Mouse (Mus musculus) kidney, postnatal 14 days (tissue): ENCODE measurements at regions not wholly inside any gene's neighbourhood (a gene's known extent, or its start where the extent isn't known, plus 50 kb on each side); places are given as distances from the start of the nearest gene placed in this dataset.

Source experiments
- DNase-seq: peaks from one replicate; pipeline ENCODE4 v3.0.0; 2022; ENCODE audit warnings: mixed read lengths

DNA sequence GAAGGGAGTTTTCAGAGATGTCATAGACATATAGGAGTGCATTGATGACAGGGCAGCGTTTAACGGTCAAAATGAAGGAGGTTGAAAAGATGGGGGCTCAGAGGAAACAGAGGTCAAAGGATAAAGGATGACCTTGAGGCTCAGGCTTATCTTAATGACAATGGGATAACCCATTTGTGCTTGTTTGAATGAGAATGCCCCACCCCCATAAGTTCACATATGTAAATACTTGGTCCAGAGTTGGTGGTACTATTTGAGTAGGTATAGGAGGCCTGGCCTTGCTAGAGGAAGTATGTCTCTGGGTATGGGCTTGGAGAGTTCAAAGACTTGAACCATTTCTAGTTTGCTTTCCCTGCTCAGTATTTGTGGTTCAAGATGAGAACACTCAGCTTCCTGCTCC, 237.4 kb upstream of the Fbxl7 start:
- no peak for DNase-seq

DNA sequence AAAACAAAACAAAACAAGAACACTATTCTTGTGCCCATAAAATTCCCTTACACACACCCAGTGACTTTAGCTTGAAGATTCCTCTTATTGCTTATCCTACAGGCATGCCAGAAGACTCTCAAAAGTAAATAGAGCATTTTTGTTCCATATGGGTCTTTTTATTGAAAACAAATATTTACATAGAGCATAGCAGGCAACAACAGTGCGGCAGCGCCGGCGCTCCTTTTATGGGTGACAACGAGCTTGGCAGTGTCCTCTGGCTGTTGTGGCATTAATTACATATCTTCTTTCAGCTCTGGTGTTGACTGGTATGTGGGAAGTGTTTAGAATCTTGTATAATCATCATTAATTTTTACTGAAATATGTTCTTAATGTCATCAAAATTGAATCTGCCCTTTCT, 242.2 kb upstream of the Fbxl7 start:
- DNase-seq = no peak

DNA sequence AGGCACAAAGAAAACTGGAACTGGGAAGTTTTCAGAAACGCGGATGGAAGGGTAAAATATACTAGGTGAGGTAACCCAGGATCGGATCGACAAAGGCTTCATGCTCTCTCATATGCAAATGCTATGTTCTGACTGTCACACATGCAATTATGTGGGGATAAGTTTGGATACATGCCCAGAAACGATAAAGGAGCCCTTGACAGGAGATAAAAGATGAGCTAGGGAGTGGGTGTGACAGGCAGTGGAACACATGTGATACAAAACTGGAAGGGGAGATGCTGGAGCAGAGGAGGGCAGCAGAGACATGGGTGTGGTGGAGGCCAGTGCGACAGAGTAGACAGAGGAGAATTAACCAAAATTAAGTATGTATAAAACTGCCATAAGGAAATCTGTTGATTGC, 250.5 kb upstream of the Fbxl7 start:
- no peak for DNase-seq

DNA sequence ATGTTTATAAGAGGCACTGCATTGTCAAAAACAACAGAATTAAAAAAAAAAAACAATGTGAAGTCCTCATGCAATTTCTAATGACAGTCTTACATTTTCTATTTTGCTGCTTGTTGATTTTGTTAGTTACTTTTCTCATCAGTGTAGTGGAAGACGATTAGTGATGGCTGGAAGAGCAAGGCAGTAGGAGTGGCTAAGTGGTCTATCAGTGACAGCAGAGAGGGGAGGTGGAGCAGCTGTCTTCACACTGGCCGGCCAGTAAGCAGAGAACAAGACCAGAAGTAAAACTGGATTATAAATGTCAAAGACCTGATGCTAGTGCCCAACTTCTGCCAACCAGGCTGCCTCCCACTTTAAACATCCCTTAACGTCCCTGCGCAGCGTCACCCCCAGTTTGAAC, 265.6 kb upstream of the Fbxl7 start:
- DNase-seq = no peak

DNA sequence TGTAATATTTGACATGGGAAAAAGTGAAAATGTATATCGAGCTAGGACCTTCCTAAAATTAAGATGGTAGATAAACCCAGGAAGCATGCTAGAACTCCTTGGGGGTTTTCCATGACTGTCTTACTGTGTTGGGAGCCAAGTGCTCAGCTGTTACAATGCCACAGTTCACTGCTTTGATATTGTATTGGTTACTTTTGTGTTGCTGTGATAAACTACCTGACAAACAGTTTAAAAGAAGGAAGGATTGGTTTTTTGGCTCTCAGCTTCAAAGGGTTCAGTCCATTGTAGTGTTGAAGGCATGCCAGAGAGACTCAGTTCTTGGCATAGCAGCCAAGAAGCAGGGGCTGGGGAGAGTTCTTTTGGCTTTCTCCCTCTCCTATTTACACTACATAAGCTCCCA, 272.1 kb upstream of the Fbxl7 start:
- DNase-seq = no peak

DNA sequence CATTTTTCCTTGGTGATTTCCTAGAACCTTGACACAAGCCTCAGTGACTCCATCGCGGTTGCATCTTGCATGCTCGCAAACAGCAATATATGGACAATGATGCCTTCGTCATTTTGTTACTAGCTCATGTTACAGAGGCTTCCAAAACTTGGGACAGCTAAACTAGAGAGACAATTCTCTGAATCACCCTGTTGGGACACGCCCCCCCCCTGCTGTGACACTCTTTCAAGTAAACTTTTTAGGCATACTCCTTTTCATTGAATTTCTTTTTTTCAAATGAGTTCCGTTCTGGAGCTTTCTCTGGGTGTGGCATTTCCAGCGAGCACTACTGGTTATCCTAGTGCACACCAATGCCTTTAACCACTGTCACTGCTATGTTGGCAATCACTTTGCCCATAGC, 274.5 kb upstream of the Fbxl7 start:
- DNase-seq = no peak

DNA sequence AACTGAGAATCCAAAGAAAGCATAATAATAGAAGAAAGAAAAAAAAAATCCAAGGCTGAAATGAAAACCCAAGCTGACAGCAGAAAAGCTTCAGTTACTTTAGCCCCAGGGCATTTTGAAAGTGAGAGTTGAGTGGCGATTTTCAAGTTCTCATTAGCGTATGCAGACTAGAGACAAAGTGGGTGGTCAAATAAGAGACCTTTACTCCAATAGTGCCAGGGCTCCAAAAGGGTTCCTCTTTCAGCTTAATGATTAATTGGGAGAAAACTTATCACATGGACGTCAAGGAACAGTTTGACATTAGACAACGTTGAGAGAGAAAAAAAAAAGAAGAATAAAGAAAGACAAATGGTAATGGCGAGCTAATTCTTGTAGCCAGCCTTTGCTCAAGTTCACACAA, 278.1 kb upstream of the Fbxl7 start:
- DNase-seq = no peak

DNA sequence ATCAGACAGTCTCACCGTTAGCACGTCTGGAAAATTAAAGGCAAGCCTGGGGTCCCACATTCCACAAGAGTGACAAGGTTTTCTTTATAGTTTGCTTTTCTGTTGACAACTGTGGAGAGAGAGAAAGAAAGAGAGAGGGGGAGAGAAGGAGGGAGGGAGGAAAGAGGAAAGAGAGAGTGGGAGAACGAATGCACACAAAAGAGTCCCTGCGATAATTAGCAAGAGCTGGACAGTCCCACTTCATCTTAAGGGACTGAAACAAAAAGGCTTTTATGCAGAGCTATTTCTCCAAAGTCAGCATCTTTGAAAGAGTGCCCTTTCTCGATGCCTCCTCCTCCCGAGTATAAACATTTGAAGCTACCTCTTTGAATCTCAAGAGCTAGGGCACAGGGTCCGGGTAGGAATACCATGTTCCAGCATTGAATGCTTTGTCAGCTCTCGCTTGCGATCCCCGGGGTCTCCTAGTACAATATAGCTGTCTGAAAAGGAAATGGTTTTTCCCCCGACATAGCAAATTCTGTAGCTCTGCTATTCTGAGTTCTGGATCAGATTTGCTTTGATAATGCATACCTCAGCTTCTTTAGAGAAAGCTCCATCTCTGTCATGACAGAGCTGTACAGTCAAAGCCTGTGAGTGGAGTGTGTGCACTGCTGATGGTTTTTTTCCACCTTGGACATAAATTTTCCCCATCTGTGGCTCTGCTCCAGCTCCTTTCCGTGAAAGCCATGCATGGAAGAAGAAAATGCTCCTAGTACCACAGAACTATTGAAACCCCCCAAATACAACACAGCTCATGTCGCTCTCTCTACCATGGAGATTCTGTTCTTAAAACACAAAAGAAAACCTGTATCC, 282.9 kb upstream of the Fbxl7 start:
- no peak for DNase-seq

DNA sequence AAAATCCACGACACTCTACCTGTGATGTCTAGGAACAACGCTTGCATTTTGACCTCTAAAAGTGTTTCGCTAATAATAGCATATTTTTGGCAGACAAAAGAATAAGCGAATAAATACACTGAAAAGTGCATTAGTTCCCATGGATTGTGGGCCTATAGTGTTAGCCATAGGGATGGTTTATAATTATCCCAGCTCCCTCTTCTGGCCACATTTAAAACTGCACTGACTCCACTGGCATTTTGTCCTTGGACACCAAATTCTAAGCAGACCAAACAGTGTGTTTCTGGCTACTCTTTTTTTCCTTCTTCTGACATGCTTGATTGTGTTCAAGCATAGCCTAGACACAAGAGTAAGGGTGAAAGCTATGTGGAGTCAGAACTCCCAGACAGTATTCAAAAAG, 276.8 kb upstream of the Ank start:
- peak; percentile 67 for DNase-seq

DNA sequence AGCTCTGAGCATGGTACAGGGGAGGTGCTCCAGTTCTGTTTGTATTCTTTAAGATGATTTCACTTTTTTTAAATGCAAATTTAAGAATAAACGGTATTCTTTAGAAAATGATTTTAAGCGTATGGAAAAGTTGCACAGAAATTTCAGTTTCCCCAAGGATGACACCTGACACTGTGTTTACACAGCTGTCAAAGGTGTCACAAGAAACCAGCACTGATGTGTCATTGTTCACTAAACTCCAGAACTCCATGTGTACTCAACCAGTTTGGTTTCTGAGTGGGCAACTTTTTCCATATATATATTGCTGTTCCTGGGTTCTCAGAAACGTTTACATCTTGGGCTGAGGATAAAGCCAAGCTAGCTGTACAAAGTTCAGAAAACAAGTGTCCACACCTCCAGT, 265.0 kb upstream of the Ank start:
- no peak for DNase-seq

DNA sequence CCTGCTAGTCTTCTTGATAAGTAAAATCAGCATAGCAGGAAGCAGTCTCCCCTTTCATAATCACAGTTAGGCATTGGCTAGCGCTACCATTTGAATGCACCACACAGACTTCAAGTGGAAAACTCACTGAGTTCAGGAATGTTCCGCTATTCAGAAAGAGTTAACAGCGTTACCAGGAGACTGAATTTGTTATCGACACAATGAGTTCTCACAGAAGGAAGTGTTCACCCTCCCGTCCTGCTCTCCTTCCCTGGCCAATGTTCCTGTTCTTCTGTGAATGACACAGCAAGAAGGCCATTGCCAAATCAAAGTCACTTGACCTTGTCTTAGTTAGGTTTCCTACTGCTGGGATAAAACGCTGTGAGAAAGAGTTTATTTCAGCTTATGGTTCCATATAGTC, 261.6 kb upstream of the Ank start:
- DNase-seq = no peak

DNA sequence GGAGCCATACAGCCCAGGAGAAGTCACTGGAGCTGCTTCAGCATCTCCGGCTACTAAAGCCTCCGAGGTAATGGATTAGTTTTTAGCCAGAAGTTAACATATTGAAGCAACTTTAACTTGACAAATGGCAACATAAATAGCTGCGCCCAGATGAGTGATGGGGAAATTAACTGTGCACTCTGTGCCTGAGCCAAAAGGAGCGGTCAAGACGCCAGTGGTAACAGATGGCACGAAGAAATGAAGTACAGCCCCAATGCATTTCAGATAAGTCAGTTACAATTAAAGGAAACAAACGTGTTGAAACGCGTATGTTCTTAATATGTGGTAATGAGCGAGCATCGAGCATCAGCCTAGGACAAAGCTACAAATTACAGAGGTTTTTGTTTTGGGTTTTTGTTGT, 259.0 kb upstream of the Ank start:
- no peak for DNase-seq

DNA sequence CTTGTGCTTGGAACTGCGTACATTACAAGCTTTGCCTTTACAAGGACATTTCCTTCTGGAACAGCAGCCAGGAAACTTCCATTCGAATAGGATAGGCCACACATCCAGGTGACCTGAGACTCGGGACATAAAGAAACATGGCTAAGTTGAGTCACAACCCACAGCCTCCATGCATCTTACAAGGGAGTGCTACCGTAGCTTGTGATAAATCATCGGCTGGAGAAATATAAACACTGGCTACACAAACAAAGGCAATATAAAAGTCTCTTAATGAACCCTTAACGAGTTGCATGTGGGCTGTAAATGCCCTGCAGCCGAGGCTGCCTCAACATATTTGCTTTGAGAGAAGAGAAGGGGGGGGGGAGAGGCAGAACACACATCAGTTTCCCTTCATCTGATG, 250.1 kb upstream of the Ank start:
- DNase-seq = no peak

DNA sequence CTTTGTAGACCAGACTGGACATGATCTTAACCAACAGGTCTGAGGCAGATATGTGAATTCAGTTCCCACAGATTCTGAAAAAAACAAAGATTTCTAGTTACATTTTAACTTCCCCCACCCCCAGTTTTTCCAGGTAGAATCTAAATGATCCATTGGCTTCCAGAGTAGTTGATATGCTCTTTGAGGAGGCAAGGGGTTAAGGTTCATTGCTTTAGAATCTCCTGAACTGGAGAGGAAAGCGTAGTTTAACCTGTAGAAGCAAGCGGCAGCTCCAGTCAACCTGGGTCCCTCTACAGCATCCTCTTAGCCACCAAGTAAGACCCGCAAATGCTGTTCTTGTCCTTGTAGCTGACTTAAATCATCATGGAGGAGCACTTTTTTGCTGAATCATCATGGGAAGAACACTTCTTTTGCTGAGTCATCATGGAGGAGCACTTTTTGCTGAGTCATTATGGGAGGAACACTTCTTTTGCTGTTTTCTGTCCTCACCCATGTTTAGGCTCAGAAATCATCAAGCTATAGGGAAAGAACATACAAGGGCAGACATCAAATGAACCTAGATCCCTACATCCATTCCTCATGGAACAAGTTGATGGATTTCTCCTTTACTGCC, 247.2 kb upstream of the Ank start:
- no peak for DNase-seq

DNA sequence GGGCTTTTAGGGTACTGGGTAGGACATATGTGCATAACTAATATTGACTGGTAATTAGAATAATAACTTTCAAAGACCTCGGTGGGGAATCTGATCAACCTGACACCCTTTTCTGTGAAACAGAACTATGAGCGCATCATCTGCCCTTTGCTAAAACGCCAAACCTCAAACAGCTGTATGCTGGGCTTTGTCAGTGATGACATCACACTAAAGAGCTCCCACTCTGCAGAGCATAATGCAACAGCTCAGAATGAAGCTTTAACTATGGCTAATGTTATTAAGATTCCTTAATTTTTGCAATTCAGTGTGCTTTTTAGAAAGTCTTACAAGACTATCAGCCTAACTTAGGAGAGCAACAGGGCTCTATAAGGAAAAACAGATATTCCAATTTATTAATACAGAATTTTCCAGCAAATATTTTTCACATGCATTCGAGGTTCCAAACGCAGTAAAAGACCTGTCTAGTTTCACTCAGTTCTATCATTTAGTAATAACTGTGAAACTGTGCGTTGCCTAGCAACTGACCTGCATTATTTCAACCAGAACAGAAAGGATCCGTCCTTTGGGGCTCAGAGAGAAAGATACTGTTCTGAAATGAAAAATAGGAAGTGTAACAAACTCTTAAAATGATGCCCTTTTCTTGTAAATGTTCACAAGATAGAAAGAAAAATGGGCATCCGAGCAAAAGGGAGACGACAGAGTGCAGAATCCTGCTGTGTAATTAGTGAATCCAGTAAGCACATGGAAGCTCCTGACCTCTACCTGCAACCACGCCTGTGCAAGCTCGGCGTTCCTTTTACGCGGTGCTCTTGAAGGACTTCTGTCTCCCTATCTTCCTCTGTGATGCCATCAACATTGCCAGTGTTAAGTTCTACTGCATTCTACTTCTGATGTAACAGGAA, 242.6 kb upstream of the Ank start:
- no peak for DNase-seq

DNA sequence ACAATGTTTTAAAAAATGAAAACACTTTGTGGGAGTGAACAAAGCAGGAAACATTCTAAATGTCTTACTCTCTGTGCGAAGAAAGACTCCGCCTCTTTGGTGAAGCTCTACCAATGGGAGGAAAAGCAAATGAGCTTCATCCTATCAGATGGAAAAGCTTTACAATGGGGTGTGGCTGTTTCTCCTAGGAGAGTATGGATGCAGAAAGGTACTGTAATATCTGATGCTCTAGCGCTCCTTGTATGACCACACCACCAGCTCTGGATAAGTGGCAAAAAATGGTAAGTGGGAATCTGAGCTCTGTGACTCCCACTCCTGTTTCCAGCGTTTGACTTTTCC, 242.0 kb upstream of the Ank start:
- DNase-seq = no peak

DNA sequence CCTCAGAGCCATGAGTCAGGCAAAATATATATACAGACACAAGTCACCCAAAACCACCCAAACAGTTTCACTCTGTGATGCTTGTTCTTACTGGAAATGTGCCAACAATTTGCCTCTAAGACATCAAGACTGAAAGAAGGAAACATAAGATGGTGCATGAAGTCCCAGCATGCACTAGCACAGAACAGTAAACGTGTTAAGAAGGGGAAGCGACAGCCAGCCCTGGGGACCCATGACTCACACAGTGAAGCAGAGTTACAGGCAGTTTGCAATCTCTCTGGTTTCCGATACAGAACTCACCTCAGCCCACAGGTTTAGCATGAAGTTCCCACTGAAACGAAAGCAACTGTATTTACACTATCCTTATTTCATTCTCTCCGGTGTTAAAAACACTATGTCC, 233.7 kb upstream of the Ank start:
- no peak for DNase-seq

DNA sequence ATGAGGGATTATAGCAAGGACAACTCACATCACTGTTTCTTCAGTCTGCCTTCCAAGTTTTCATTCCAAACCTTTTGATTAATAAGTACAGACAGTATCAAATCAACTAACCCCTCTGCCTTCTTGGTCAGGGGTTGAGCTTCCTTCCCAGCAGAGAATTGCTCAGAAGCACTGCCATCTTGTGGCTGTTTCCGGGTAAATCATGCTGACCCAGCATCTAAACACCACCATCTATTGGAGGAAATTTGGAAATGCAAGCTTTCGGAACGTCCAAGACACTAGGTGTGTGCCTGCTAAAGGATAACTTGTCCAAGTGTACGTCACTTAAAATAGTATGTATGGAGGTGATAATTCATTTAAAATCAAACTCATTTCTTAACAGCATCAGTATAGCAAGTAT, 231.7 kb upstream of the Ank start:
- DNase-seq = peak; percentile 61

DNA sequence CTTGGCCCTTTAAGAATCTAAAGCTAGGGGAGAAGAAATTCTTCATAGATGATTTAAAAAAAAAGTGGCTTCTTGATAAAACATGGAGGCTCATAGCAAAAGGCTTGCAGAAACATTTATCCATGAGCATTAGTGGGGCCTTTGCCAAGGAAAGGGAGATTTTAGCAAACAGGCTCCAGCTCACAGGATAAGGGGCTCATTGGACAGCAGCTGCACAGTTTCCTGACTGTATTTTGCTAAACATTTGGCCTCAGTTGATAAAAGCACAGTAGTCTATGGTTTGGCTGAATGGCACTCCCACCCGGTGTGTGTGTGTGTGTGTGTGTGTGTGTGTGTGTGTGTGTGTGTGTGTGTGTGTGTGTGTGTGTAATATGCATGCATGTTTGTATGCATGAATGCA, 228.2 kb upstream of the Ank start:
- no peak for DNase-seq

DNA sequence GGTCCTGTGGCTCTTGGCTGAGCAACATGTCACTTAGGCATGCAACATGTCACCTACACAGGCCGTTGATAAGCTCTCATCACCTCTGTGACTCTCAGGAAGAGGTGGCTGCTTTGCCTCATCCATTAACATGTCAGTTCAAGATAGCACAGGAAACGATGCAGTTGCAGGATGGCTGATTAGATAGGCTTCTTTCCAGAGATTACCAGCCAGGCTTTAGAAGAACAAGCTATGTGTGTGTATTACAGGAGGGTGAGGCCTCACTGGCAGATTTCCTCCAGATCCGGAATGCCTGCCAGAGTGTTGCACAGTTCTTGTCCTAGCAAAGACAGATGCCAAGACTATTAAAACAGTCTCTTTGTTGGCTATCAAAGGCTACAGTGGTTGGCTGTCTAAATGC, 220.2 kb upstream of the Ank start:
- DNase-seq = peak; percentile 36

DNA sequence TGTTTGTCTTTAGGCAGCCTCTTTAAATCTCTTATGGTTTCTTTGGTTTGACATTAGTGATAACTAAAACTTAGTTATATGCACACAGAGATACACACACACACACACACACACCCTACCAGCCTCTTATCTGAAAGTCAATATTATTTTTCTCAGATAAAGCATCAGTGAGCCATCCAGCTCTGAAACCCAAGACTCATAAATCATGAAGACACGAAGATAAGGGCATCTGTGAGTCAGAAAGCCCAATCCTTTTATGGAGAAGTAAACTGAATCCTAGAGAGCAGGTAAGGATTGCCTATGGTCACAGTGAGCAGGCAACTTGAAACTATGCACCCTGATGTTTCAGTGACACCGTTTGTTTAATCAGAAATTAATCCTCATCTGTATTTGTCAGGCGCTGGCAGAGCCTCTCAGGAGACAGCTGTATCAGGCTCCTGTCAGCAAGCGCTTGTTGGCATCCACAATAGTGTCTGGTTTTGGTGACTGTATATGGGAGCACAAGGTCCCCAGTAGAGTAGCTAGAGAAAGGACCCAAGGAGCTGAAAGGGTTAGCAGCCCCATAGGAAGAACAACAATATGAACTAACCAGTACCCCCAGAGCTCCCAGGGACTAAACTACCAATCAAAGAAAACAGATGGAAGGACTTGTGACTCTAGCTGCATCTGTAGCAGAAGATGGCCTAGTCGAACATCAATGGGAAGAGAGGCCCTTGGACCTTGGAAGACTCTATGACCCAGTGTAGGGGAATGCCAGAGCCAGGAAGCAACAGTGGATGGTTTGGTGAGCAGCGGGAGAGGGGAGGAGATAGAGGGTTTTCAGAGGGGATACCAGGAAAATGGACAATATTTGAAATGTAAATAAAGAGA, 207.3 kb upstream of the Ank start:
- DNase-seq = no peak

DNA sequence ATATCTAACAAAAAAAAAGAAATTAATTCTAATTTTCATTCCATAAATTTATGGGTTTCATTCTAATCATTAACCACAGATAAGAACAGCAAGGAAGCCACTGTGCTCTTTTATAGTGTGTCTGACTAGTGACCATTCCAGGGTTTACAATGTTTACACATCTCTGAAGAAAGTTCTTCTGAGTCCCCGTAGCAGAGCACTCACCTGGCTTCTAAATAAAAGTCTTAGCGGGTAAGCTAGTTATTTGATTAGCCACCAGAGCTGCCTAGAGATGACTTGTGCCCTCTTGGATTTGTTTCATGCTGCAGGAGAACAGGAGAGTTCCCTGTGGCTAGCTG, 206.7 kb upstream of the Ank start:
- no peak for DNase-seq

DNA sequence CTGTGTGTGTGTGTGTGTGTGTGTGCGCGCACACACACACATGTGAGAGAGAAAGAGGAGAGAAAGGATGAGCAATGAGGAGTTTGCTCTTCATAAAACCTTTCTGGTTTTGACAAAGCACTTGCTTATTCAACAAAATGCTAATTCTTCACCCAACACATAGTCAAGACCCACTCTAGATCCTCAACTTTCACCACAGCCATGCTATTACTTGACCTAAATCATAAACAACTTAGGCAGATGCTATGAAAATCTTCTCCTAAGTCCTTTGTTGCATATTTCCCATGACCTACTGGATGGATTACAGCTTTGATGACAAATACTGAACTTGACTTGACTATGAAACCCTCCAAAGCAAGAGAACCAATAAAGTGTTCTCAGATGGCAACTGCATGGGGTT, 196.3 kb upstream of the Ank start:
- DNase-seq = no peak
